Mouse (Mus musculus): ENCODE data around the gene Tmem219. TPM values are rescaled to one million over a fixed set of nuclear protein-coding genes. Genes with fewer than 3 reads are reported as not detected.

Tmem219 gene
- 57.2 TPM for polyA plus RNA-seq (2014; fragmentation: Illumina TruSeq; extraction: RNeasy Lipid Tissue Mini Kit (QIAGEN cat#74804); ENCODE audit: insufficient read depth, low read depth, low replicate concordance)

GRCm38 (mm10) chr7:126922624-126923060, at the start of gene Tmem219:
Gene Tmem219 (minus strand): TSS chr7:126922917.

GRCm38 (mm10) chr7:126949793-126950646, 27.3 kb upstream of the Tmem219 start, which contains the start of gene Sez6l2:
Gene Sez6l2 (plus strand): TSS chr7:126950563.

GRCm38 (mm10) chr7:126949403-126949792, 26.7 kb upstream of the Tmem219 start, which contains the start of gene Asphd1:
Gene Asphd1 (minus strand): TSS chr7:126949582.

GRCm38 (mm10) chr7:126928384-126929037, 5.8 kb upstream of the Tmem219 start, which contains the start of gene Kctd13:
Gene Kctd13 (plus strand): TSS chr7:126928879.

GRCm38 (mm10) chr7:126884286-126885164, 38.2 kb downstream of the Tmem219 start, which contains the start of gene Taok2:
Gene Taok2 (minus strand): TSS chr7:126884703.

GRCm38 (mm10) chr7:126862147-126862784, 60.5 kb downstream of the Tmem219 start, which contains the start of gene Ino80e:
Gene Ino80e (minus strand): TSS chr7:126862377.

GRCm38 (mm10) chr7:126861429-126862130, 61.1 kb downstream of the Tmem219 start, which contains the start of gene Hirip3:
Gene Hirip3 (plus strand): TSS chr7:126861972.

GRCm38 (mm10) chr7:126847116-126847420, 75.6 kb downstream of the Tmem219 start, which contains the start of gene Doc2a:
Gene Doc2a (plus strand): TSS chr7:126847416.

Other genes starting within 250 kb of the Tmem219 start
- gene Sult1a1, start 246.5 kb downstream of the Tmem219 start, polyA plus RNA-seq (2014; fragmentation: Illumina TruSeq; extraction: RNeasy Lipid Tissue Mini Kit (QIAGEN cat#74804); ENCODE audit: insufficient read depth, low read depth, low replicate concordance) = 90.2 TPM
- gene Bola2, start 227.5 kb downstream of the Tmem219 start, polyA plus RNA-seq (2014; fragmentation: Illumina TruSeq; extraction: RNeasy Lipid Tissue Mini Kit (QIAGEN cat#74804); ENCODE audit: insufficient read depth, low read depth, low replicate concordance) = 50.0 TPM
- 7.2 TPM for gene Slx1b, start 227.1 kb downstream of the Tmem219 start, polyA plus RNA-seq (2014; fragmentation: Illumina TruSeq; extraction: RNeasy Lipid Tissue Mini Kit (QIAGEN cat#74804); ENCODE audit: insufficient read depth, low read depth, low replicate concordance)
- gene Coro1a, start 215.1 kb downstream of the Tmem219 start, polyA plus RNA-seq (2014; fragmentation: Illumina TruSeq; extraction: RNeasy Lipid Tissue Mini Kit (QIAGEN cat#74804); ENCODE audit: insufficient read depth, low read depth, low replicate concordance) = 175 TPM
- gene Mapk3, start 163.3 kb downstream of the Tmem219 start, polyA plus RNA-seq (2014; fragmentation: Illumina TruSeq; extraction: RNeasy Lipid Tissue Mini Kit (QIAGEN cat#74804); ENCODE audit: insufficient read depth, low read depth, low replicate concordance) = 260 TPM
- 7.1 TPM for gene Gdpd3, start 156.6 kb downstream of the Tmem219 start, polyA plus RNA-seq (2014; fragmentation: Illumina TruSeq; extraction: RNeasy Lipid Tissue Mini Kit (QIAGEN cat#74804); ENCODE audit: insufficient read depth, low read depth, low replicate concordance)
- 159 TPM for gene Ypel3, start 146.0 kb downstream of the Tmem219 start, polyA plus RNA-seq (2014; fragmentation: Illumina TruSeq; extraction: RNeasy Lipid Tissue Mini Kit (QIAGEN cat#74804); ENCODE audit: insufficient read depth, low read depth, low replicate concordance)
- 1.3 TPM for gene Tbx6, start 141.4 kb downstream of the Tmem219 start, polyA plus RNA-seq (2014; fragmentation: Illumina TruSeq; extraction: RNeasy Lipid Tissue Mini Kit (QIAGEN cat#74804); ENCODE audit: insufficient read depth, low read depth, low replicate concordance)
- 98.9 TPM for gene Ppp4c, start 130.4 kb downstream of the Tmem219 start, polyA plus RNA-seq (2014; fragmentation: Illumina TruSeq; extraction: RNeasy Lipid Tissue Mini Kit (QIAGEN cat#74804); ENCODE audit: insufficient read depth, low read depth, low replicate concordance)
- gene Fam57b, start 125.2 kb downstream of the Tmem219 start, polyA plus RNA-seq (2014; fragmentation: Illumina TruSeq; extraction: RNeasy Lipid Tissue Mini Kit (QIAGEN cat#74804); ENCODE audit: insufficient read depth, low read depth, low replicate concordance) = 1.8 TPM
- gene 4930451I11Rik, start 91.3 kb downstream of the Tmem219 start, polyA plus RNA-seq (2014; fragmentation: Illumina TruSeq; extraction: RNeasy Lipid Tissue Mini Kit (QIAGEN cat#74804); ENCODE audit: insufficient read depth, low read depth, low replicate concordance) = not detected
- 0.11 TPM for gene Doc2a, start 75.5 kb downstream of the Tmem219 start, polyA plus RNA-seq (2014; fragmentation: Illumina TruSeq; extraction: RNeasy Lipid Tissue Mini Kit (QIAGEN cat#74804); ENCODE audit: insufficient read depth, low read depth, low replicate concordance)
- gene Hirip3, start 60.9 kb downstream of the Tmem219 start, polyA plus RNA-seq (2014; fragmentation: Illumina TruSeq; extraction: RNeasy Lipid Tissue Mini Kit (QIAGEN cat#74804); ENCODE audit: insufficient read depth, low read depth, low replicate concordance) = 7.5 TPM
- 48.2 TPM for gene Ino80e, start 60.5 kb downstream of the Tmem219 start, polyA plus RNA-seq (2014; fragmentation: Illumina TruSeq; extraction: RNeasy Lipid Tissue Mini Kit (QIAGEN cat#74804); ENCODE audit: insufficient read depth, low read depth, low replicate concordance)
- gene Taok2, start 38.2 kb downstream of the Tmem219 start, polyA plus RNA-seq (2014; fragmentation: Illumina TruSeq; extraction: RNeasy Lipid Tissue Mini Kit (QIAGEN cat#74804); ENCODE audit: insufficient read depth, low read depth, low replicate concordance) = 60.3 TPM
- 6.6 TPM for gene Kctd13, start 6.0 kb upstream of the Tmem219 start, polyA plus RNA-seq (2014; fragmentation: Illumina TruSeq; extraction: RNeasy Lipid Tissue Mini Kit (QIAGEN cat#74804); ENCODE audit: insufficient read depth, low read depth, low replicate concordance)
- gene Asphd1, start 26.7 kb upstream of the Tmem219 start, polyA plus RNA-seq (2014; fragmentation: Illumina TruSeq; extraction: RNeasy Lipid Tissue Mini Kit (QIAGEN cat#74804); ENCODE audit: insufficient read depth, low read depth, low replicate concordance) = not detected
- 0.34 TPM for gene Sez6l2, start 27.6 kb upstream of the Tmem219 start, polyA plus RNA-seq (2014; fragmentation: Illumina TruSeq; extraction: RNeasy Lipid Tissue Mini Kit (QIAGEN cat#74804); ENCODE audit: insufficient read depth, low read depth, low replicate concordance)
- gene Cdipt, start 53.0 kb upstream of the Tmem219 start, polyA plus RNA-seq (2014; fragmentation: Illumina TruSeq; extraction: RNeasy Lipid Tissue Mini Kit (QIAGEN cat#74804); ENCODE audit: insufficient read depth, low read depth, low replicate concordance) = 102 TPM
- 4.1 TPM for gene Cdiptos, start 53.2 kb upstream of the Tmem219 start, polyA plus RNA-seq (2014; fragmentation: Illumina TruSeq; extraction: RNeasy Lipid Tissue Mini Kit (QIAGEN cat#74804); ENCODE audit: insufficient read depth, low read depth, low replicate concordance)
- gene Mvp, start 91.7 kb upstream of the Tmem219 start, polyA plus RNA-seq (2014; fragmentation: Illumina TruSeq; extraction: RNeasy Lipid Tissue Mini Kit (QIAGEN cat#74804); ENCODE audit: insufficient read depth, low read depth, low replicate concordance) = 46.3 TPM
- not detected for gene Pagr1b, start 93.6 kb upstream of the Tmem219 start, polyA plus RNA-seq (2014; fragmentation: Illumina TruSeq; extraction: RNeasy Lipid Tissue Mini Kit (QIAGEN cat#74804); ENCODE audit: insufficient read depth, low read depth, low replicate concordance)
- gene Pagr1a, start 94.4 kb upstream of the Tmem219 start, polyA plus RNA-seq (2014; fragmentation: Illumina TruSeq; extraction: RNeasy Lipid Tissue Mini Kit (QIAGEN cat#74804); ENCODE audit: insufficient read depth, low read depth, low replicate concordance) = 10.9 TPM
- gene Gm42742, start 98.2 kb upstream of the Tmem219 start, polyA plus RNA-seq (2014; fragmentation: Illumina TruSeq; extraction: RNeasy Lipid Tissue Mini Kit (QIAGEN cat#74804); ENCODE audit: insufficient read depth, low read depth, low replicate concordance) = 24.7 TPM
- gene Prrt2, start 98.3 kb upstream of the Tmem219 start, polyA plus RNA-seq (2014; fragmentation: Illumina TruSeq; extraction: RNeasy Lipid Tissue Mini Kit (QIAGEN cat#74804); ENCODE audit: insufficient read depth, low read depth, low replicate concordance) = 0.74 TPM
- gene Maz, start 104.1 kb upstream of the Tmem219 start, polyA plus RNA-seq (2014; fragmentation: Illumina TruSeq; extraction: RNeasy Lipid Tissue Mini Kit (QIAGEN cat#74804); ENCODE audit: insufficient read depth, low read depth, low replicate concordance) = 57.2 TPM
- gene Kif22, start 119.6 kb upstream of the Tmem219 start, polyA plus RNA-seq (2014; fragmentation: Illumina TruSeq; extraction: RNeasy Lipid Tissue Mini Kit (QIAGEN cat#74804); ENCODE audit: insufficient read depth, low read depth, low replicate concordance) = 0.95 TPM
- not detected for gene Zg16, start 164.4 kb upstream of the Tmem219 start, polyA plus RNA-seq (2014; fragmentation: Illumina TruSeq; extraction: RNeasy Lipid Tissue Mini Kit (QIAGEN cat#74804); ENCODE audit: insufficient read depth, low read depth, low replicate concordance)
- 23.2 TPM for gene AI467606, start 168.4 kb upstream of the Tmem219 start, polyA plus RNA-seq (2014; fragmentation: Illumina TruSeq; extraction: RNeasy Lipid Tissue Mini Kit (QIAGEN cat#74804); ENCODE audit: insufficient read depth, low read depth, low replicate concordance)
- 0.22 TPM for gene Qprt, start 199.3 kb upstream of the Tmem219 start, polyA plus RNA-seq (2014; fragmentation: Illumina TruSeq; extraction: RNeasy Lipid Tissue Mini Kit (QIAGEN cat#74804); ENCODE audit: insufficient read depth, low read depth, low replicate concordance)
- 10.0 TPM for gene Spn, start 214.9 kb upstream of the Tmem219 start, polyA plus RNA-seq (2014; fragmentation: Illumina TruSeq; extraction: RNeasy Lipid Tissue Mini Kit (QIAGEN cat#74804); ENCODE audit: insufficient read depth, low read depth, low replicate concordance)